Comparison of ENCODE assay signal across 19 mouse cellular contexts in genomic region chr6:34583365-34583764, GRCm38 (mm10). TPM values are rescaled to one million over a fixed set of nuclear protein-coding genes. Genes with fewer than 3 reads are reported as not detected.
"Had no signal": no experiment of that assay in that cellular context is flagged by ENCODE, and none has a peak within 500 bp of the region (broad histone marks: within the 10 kb centered on the region; RNA-seq: fewer than 3 reads in every experiment).

No protein-coding gene starts in this region.

- H3K9me3 ChIP-seq: limb, embryonic 12.5 days; limb, embryonic 15.5 days; midbrain, embryonic 12.5 days; midbrain, embryonic 15.5 days; neural tube, embryonic 13.5 days; stomach, embryonic 15.5 days had no signal

- H3K27me3 ChIP-seq: limb, embryonic 12.5 days; limb, embryonic 15.5 days; midbrain, embryonic 12.5 days; midbrain, embryonic 15.5 days; neural tube, embryonic 13.5 days; stomach, embryonic 15.5 days had no signal

- H3K27ac ChIP-seq: limb, embryonic 12.5 days; limb, embryonic 15.5 days; liver, embryonic 14.5 days; midbrain, embryonic 12.5 days; midbrain, embryonic 15.5 days; neural tube, embryonic 13.5 days; stomach, embryonic 15.5 days had no signal

- ATAC-seq: midbrain, embryonic 15.5 days had no signal

- H3K36me3 ChIP-seq: limb, embryonic 12.5 days; limb, embryonic 15.5 days; midbrain, embryonic 12.5 days; midbrain, embryonic 15.5 days; neural tube, embryonic 13.5 days; stomach, embryonic 15.5 days had no signal

- H3K4me1 ChIP-seq: limb, embryonic 12.5 days; midbrain, embryonic 12.5 days; midbrain, embryonic 15.5 days; neural tube, embryonic 13.5 days; stomach, embryonic 15.5 days had no signal

- H3K4me2 ChIP-seq: limb, embryonic 12.5 days; limb, embryonic 15.5 days; liver, embryonic 11.5 days; midbrain, embryonic 12.5 days; midbrain, embryonic 15.5 days; neural tube, embryonic 13.5 days; stomach, embryonic 15.5 days had no signal

- DNase-seq: kidney, adult 18-20 months; kidney, adult 9 months; kidney, postnatal 14 days; kidney, postnatal 4 days; left cerebral cortex, postnatal 4 days; lung, adult 18-20 months; retina, postnatal 1 day; right cerebral cortex, postnatal 25 days; spleen, adult 18-20 months; thymus, postnatal 36 days had no signal

- H3K4me3 ChIP-seq: limb, embryonic 12.5 days; limb, embryonic 15.5 days; midbrain, embryonic 12.5 days; midbrain, embryonic 15.5 days; neural tube, embryonic 13.5 days; stomach, embryonic 15.5 days had no signal

- H3K9ac ChIP-seq: limb, embryonic 12.5 days; limb, embryonic 15.5 days; liver, embryonic 14.5 days; midbrain, embryonic 12.5 days; midbrain, embryonic 15.5 days; neural tube, embryonic 13.5 days; stomach, embryonic 15.5 days had no signal

RNA-seq across cellular contexts. Expression of gene Cald1, which starts 14.9 kb away (rescaled TPM):
- total RNA-seq: megakaryocyte-erythroid progenitor cell, adult 5-6 weeks had no signal
